Mouse (Mus musculus) ES-E14 (cell line): ENCODE data around the gene Vsig4.

Source experiments
- CHD2 ChIP-seq: IDR thresholded peaks from 2 replicates; pipeline ENCODE4 v1.6.1; 2014; ENCODE audit warnings: mild to moderate bottlenecking, low read depth, low read length, inconsistent platforms
- HCFC1 ChIP-seq: IDR thresholded peaks from 2 replicates; pipeline ENCODE4 v1.6.1; 2012; ENCODE audit warnings: low read length, inconsistent platforms, borderline replicate concordance; ENCODE audit not compliant: insufficient read depth
- MAFK ChIP-seq: IDR thresholded peaks from 2 replicates; pipeline ENCODE4 v1.6.1; 2014; ENCODE audit warnings: mild to moderate bottlenecking, low read depth, low read length, inconsistent platforms; ENCODE audit not compliant: insufficient read depth
- ZC3H11A ChIP-seq: IDR thresholded peaks from 2 replicates; pipeline ENCODE4 v1.6.1; 2012; ENCODE audit warnings: low read depth, mild to moderate bottlenecking, inconsistent platforms, low read length, borderline replicate concordance

DNA sequence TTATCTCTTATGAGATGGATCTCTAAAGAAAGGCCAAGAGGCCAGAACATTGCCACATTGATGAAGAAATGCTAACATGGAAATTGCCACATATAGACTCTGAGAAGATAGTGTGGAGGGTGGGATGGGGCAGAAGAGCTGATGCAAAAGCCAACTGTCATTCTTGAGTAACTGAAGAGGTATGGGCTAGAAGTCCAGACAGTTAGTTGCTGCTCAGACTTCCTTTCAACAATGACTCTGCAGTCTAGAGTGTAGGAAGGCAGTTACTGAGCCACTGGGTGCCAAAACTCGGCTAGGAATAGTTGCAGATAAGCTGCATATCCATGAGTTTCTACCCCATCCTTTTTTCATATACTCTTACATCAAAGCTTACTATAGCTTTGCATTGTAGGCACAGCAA is 75.2 kb downstream of the Vsig4 start:
- TF ChIP-seq HCFC1, result no peak
- TF ChIP-seq ZC3H11A, result no peak
- no peak for TF ChIP-seq MAFK
- TF ChIP-seq CHD2, result no peak
